In the genomic region with DNA sequence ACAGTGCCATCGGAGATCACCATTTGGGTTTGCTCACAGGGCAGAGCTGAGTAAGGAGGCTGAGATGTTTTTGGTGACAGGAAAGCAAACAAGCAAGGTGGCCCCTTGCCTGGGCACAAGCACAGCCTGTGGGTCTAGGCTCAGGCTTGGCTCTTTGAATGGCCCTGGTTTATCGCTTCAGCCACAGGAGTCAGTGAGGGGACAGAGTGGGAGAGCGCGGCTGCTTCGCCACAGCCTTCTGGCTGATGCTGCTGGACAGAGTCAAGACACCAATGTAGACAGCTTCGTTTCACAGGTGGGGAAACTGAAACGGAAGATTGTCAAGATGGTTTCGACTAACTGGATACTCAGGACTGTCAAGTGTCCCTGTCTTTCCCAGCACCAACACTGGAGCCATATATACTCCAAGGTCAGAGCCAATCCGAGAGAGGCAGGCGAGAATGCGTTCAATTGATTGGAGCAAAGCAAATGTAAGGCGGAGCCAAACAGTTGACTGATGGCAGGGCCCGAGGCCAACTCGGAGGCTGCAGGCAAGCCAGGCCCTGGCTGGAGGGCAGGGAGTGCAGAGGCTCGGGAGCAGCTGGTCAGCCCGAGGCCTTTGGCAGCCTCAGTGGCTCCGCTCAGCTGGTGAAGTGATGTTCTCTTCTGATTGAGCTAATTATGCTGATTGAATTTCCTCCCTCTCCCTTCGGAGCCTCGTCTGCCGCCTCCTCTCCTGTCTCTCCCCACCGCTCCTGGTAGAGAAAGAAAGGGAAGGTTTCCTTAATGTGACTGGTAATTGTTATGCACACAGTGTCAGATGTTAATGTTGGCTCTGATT, we compare ENCODE assay signal across 8 mouse cellular contexts.
DNase-seq lines count a peak whose midpoint lies in the region; ATAC-seq and TF ChIP-seq lines count a peak whose summit lies in the region.

No protein-coding gene starts in this region.

- no peaks in the 10 kb centered on the region for H3K36me3 ChIP-seq in lung, embryonic 14.5 days (ENCODE audit: insufficient read depth)
- H3K36me3 ChIP-seq in lung, postnatal 0 days (ENCODE audit: insufficient read depth, low read length) = no peaks in the 10 kb centered on the region
- H3K36me3 ChIP-seq in intestine, embryonic 16.5 days (ENCODE audit: control insufficient read depth, insufficient read depth, low read length) = no peaks in the 10 kb centered on the region
- H3K36me3 ChIP-seq in neural tube, embryonic 14.5 days (ENCODE audit: control insufficient read depth, insufficient read depth, low read length) = no peaks in the 10 kb centered on the region

- TF ChIP-seq CTCF in lung, embryonic 14.5 days (IDR thresholded peaks at IDR 0.05; ENCODE audit: low read depth) = no peak
- TF ChIP-seq CTCF in lung, postnatal 0 days (IDR thresholded peaks at IDR 0.05) = no peak

- no peak overlapping the region for H3K4me2 ChIP-seq in lung, embryonic 14.5 days
- no peak overlapping the region for H3K4me2 ChIP-seq in lung, postnatal 0 days (replicated peaks; ENCODE audit: low read depth, low read length)
- no peak overlapping the region for H3K4me2 ChIP-seq in intestine, embryonic 16.5 days (ENCODE audit: low read depth, low read length)
- peak overlapping the region; percentile 21 for H3K4me2 ChIP-seq in neural tube, embryonic 14.5 days (ENCODE audit: low read depth, low read length)

- no peaks in the 10 kb centered on the region for H3K9me3 ChIP-seq in lung, embryonic 14.5 days (ENCODE audit: low read depth, low read length)
- H3K9me3 ChIP-seq in lung, postnatal 0 days (ENCODE audit: low read length) = no peaks in the 10 kb centered on the region
- no peaks in the 10 kb centered on the region for H3K9me3 ChIP-seq in intestine, embryonic 16.5 days (ENCODE audit: control insufficient read depth, low read length)
- H3K9me3 ChIP-seq in neural tube, embryonic 14.5 days (ENCODE audit: control insufficient read depth, low read length) = no peaks in the 10 kb centered on the region

- no peaks in the 10 kb centered on the region for H3K4me1 ChIP-seq in lung, embryonic 14.5 days (ENCODE audit: insufficient read depth)
- no peaks in the 10 kb centered on the region for H3K4me1 ChIP-seq in lung, postnatal 0 days (ENCODE audit: insufficient read depth, low read depth, low read length)
- no peaks in the 10 kb centered on the region for H3K4me1 ChIP-seq in intestine, embryonic 16.5 days (ENCODE audit: control insufficient read depth, insufficient read depth, low read length)
- H3K4me1 ChIP-seq in neural tube, embryonic 14.5 days (ENCODE audit: control insufficient read depth, insufficient read depth, low read length) = peaks cover 17% of the 10 kb centered on the region; the same call in 1 of the 2 replicates

- H3K27me3 ChIP-seq in lung, embryonic 14.5 days (ENCODE audit: insufficient read depth, low read length) = no peaks in the 10 kb centered on the region
- H3K27me3 ChIP-seq in lung, postnatal 0 days (replicated peaks; ENCODE audit: insufficient read depth, low read length) = no peaks in the 10 kb centered on the region
- 0 out of 2 replicates have a peak, but pooled peaks cover 2% of the 10 kb centered on the region for H3K27me3 ChIP-seq in intestine, embryonic 16.5 days (replicated peaks; ENCODE audit: control insufficient read depth, insufficient read depth, low read length)
- H3K27me3 ChIP-seq in neural tube, embryonic 14.5 days (ENCODE audit: control insufficient read depth, insufficient read depth, low read length) = no peaks in the 10 kb centered on the region

- WGBS in lung, embryonic 14.5 days = 13% methylated on average over 21 of the region's 21 CpGs
- 15% methylated on average over 19 of the region's 21 CpGs for WGBS in lung, postnatal 0 days
- 12% methylated on average over 21 of the region's 21 CpGs for WGBS in intestine, embryonic 16.5 days
- WGBS in neural tube, embryonic 14.5 days = 9% methylated on average over 21 of the region's 21 CpGs

- no peak overlapping the region for H3K9ac ChIP-seq in lung, embryonic 14.5 days
- no peak overlapping the region for H3K9ac ChIP-seq in lung, postnatal 0 days (replicated peaks; ENCODE audit: low read depth)
- H3K9ac ChIP-seq in intestine, embryonic 16.5 days (ENCODE audit: low read depth, low read length) = no peak overlapping the region
- H3K9ac ChIP-seq in neural tube, embryonic 14.5 days (replicated peaks; ENCODE audit: low read depth, low read length) = no peak overlapping the region

- no peak overlapping the region for H3K27ac ChIP-seq in lung, embryonic 14.5 days (ENCODE audit: low read depth)
- H3K27ac ChIP-seq in lung, postnatal 0 days (ENCODE audit: low read length) = no peak overlapping the region
- H3K27ac ChIP-seq in intestine, embryonic 16.5 days (ENCODE audit: low read length) = no peak overlapping the region
- H3K27ac ChIP-seq in neural tube, embryonic 14.5 days (ENCODE audit: low read depth, low read length) = no peak overlapping the region; the same call in none of the 2 replicates

- TF ChIP-seq EP300 in lung, postnatal 0 days (IDR thresholded peaks at IDR 0.05) = no peak

- peak; percentile 76; the same call in 1 of the 2 replicates for ATAC-seq in lung, embryonic 14.5 days (ENCODE audit: insufficient read depth)
- no peak for ATAC-seq in lung, postnatal 0 days
- peak; percentile 81 for ATAC-seq in intestine, embryonic 16.5 days
- ATAC-seq in neural tube, embryonic 14.5 days (ENCODE audit: low read depth) = peak; percentile 86

- intact Hi-C loops in left cerebral cortex, postnatal 10 days (cut with DNase I) = no loop called here

- no peak overlapping the region for H3K4me3 ChIP-seq in lung, embryonic 14.5 days (ENCODE audit: low read depth, low read length)
- no peak overlapping the region for H3K4me3 ChIP-seq in lung, postnatal 0 days (ENCODE audit: low read depth, low read length)
- H3K4me3 ChIP-seq in intestine, embryonic 16.5 days (ENCODE audit: low read length) = no peak overlapping the region
- no peak overlapping the region for H3K4me3 ChIP-seq in neural tube, embryonic 14.5 days (ENCODE audit: low read depth, low read length)

- DNase-seq in lung, embryonic 14.5 days = peak; percentile 64
- DNase-seq in lung, postnatal 0 days (ENCODE audit: low spot score) = no peak
- peak; percentile 60 to 91 for DNase-seq in cerebellum, postnatal 4 days (ENCODE audit: low spot score in 2 of 2)
- DNase-seq in gastrocnemius, adult 18-20 months (ENCODE audit: low spot score) = peak; percentile 12
- peak; percentile 60 to 67 for DNase-seq in left cerebral cortex, postnatal 10 days (ENCODE audit: extremely low spot score in 1 of 2, low spot score in 2 of 2)
- no peak for DNase-seq in thymus, postnatal 10 days (ENCODE audit: low spot score in 2 of 2)

Comparison
In these comparisons a context has a peak if more than half of its experiments do, and no peak if none do; other contexts are left out.
1. DNase-seq: peak in lung, embryonic 14.5 days (single experiment), cerebellum, postnatal 4 days (2 of 2), gastrocnemius, adult 18-20 months (single experiment) and left cerebral cortex, postnatal 10 days (2 of 2); none in lung, postnatal 0 days (single experiment) and thymus, postnatal 10 days (0 of 2).